Mouse (Mus musculus) midbrain, postnatal 0 days (tissue): ENCODE results near the gene Uba1. TPM values are rescaled to one million over a fixed set of nuclear protein-coding genes. Genes with fewer than 3 reads are reported as not detected.

ENCODE experiments used
- ATAC-seq: fragments of 200-750 bp; cut with Nextera tagmentation; 2 replicates; pipeline ENCODE4 v1.8.0; 2017; ENCODE audit warnings: moderate number of reproducible peaks, mild to moderate bottlenecking, moderate TSS enrichment, moderate library complexity; ENCODE audit not compliant: low FRiP score
- DNase-seq: peaks from one replicate; pipeline ENCODE4 v3.0.0-alpha.2; 2015; ENCODE audit warnings: low spot score
- H3K27ac ChIP-seq: fragments of 300-500 bp; sonication (generic); 2 replicates; pipeline ENCODE4 v1.5.1; 2014; ENCODE audit warnings: low read depth, mild to moderate bottlenecking, low read length, mixed read lengths
- H3K27me3 ChIP-seq: fragments of 300-500 bp; sonication (generic); 2 replicates; pipeline ENCODE4 v1.6.1; 2014; ENCODE audit warnings: low read length, control low read depth, mixed read lengths; ENCODE audit not compliant: insufficient read depth
- H3K36me3 ChIP-seq: fragments of 300-500 bp; sonication (generic); 2 replicates; pipeline ENCODE4 v1.6.1; 2014; ENCODE audit warnings: low read length, control low read depth, mixed read lengths; ENCODE audit not compliant: insufficient read depth
- H3K4me1 ChIP-seq: fragments of 300-500 bp; sonication (generic); 2 replicates; pipeline ENCODE4 v1.6.1; 2014; ENCODE audit warnings: mild to moderate bottlenecking, control low read depth, antibody characterized with exemption, low read length, mixed read lengths; ENCODE audit not compliant: insufficient read depth
- H3K4me2 ChIP-seq: fragments of 300-500 bp; sonication (generic); 2 replicates; pipeline ENCODE4 v1.6.1; 2014; ENCODE audit warnings: low read depth, mild to moderate bottlenecking, low read length, mixed read lengths; ENCODE audit not compliant: poor library complexity, severe bottlenecking
- H3K4me3 ChIP-seq: fragments of 300-500 bp; sonication (generic); 2 replicates; pipeline ENCODE4 v1.5.1; 2014; ENCODE audit warnings: low read depth, mild to moderate bottlenecking, low read length, moderate library complexity
- H3K9ac ChIP-seq: fragments of 300-500 bp; sonication (generic); replicated peaks from 2 replicates; pipeline ENCODE4 v1.6.1; 2014; ENCODE audit warnings: mild to moderate bottlenecking, low read length, moderate library complexity, mixed read lengths; ENCODE audit not compliant: poor library complexity, severe bottlenecking
- H3K9me3 ChIP-seq: fragments of 300-500 bp; sonication (generic); 2 replicates; pipeline ENCODE4 v1.6.1; 2016; ENCODE audit warnings: low read length, control low read depth
- CTCF ChIP-seq: IDR thresholded peaks from 2 replicates; pipeline ENCODE4 v1.5.1; 2016; ENCODE audit warnings: antibody characterized with exemption, mild to moderate bottlenecking
- WGBS: fragments of 180-500 bp; shearing (Covaris S2); extraction: QIAGEN DNeasy Blood & Tissue Kit; methylation state at CpG from one replicate; pipeline ENCODE4 v1.1.7; 2014; 5-methylcytosine and 5-hydroxymethylcytosine counted together
- polyA plus RNA-seq: library from polyadenylated mRNA; unstranded; fragments of >200 nt; fragmentation: Nextera tagmentation; extraction: Ambion mirVana; gene quantifications from 2 replicates; pipeline ENCODE4 v1.2.1, GENCODE M21; 2015
- total RNA-seq: library from RNA; depleted of rRNA; stranded (reverse); fragments of >200 nt; gene quantifications from 2 replicates; pipeline ENCODE4 v1.2.3, GENCODE M21; 2014

Uba1 gene
- total and polyA plus RNA-seq, 2 experiments from 2014 or later = 263 to 646 TPM

GRCm38 (mm10) chrX:20687519-20688067 lies 29.5 kb downstream of the Uba1 start, which contains the start of gene Cdk16:
Gene Cdk16, plus strand, starts transcription at chrX:20687954.
- ATAC-seq (peak; percentile 92), DNase-seq (peak; percentile 94)
- WGBS = 21% methylated on average over 16 of the region's 16 CpGs
- Histone ChIP-seq H3K9me3 (no peaks in the 10 kb centered on the region), H3K36me3 (peaks cover 2% of the 10 kb centered on the region; the same call in 1 of the 2 replicates), H3K27ac (peak within 1 kb of the TSS; percentile 94), H3K4me3 (peak within 1 kb of the TSS; percentile 61), H3K9ac (peak within 1 kb of the TSS; percentile 78), H3K4me1 (0 out of 2 replicates have a peak, but pooled peaks cover 3% of the 10 kb centered on the region), H3K27me3 (no peaks in the 10 kb centered on the region), H3K4me2 (peak within 1 kb of the TSS; percentile 58)
- no peak for TF ChIP-seq CTCF

DNA sequence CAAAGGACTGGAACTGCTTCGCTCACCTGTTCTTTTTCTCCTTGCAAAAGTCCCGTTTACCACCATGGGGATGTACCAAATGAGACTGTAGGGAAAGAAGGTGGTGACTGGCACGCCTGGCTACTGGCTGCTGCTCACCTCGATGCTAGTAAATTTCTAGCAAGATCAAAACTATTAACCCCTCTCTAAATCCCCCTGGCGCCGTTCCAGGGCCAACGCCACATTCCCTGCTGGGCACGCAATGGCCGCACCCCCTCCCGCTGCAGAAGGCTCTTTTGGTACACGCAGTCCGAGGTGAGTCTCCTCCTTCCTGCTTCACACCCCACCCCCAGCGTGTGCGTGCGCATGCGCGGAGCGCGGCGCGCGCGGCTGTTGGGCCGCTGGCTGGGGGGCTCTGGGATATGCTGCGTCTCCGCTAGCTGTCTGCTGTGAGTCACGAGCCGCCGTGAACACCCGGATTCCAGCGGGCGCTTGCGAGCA lies 30.0 kb downstream of the Uba1 start:
- 25% methylated on average over 30 of the region's 33 CpGs for WGBS

DNA sequence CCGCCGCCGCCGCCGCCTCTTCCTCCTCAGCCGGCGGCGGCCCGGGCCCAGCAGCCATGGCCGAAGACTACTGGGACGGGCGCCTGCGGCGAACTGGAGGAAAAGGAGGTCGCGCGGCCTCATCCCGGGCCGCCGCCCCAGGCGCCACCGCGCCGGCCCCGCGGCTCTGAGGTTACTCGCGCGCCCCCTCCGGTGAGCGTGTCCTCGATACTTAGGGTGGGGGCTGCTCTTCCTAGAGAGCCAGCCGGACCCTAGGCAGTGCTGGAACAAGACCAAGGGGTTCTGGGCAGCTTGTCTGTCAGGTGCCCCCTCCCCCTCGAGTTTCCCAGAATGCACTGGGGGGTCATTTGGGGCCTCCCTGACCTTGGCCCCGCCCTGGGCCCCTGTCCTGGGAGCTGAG lies 30.5 kb downstream of the Uba1 start:
- 27% methylated on average over 5 of the region's 35 CpGs for WGBS

More for the DNA sequence above, 30.0 kb downstream of the Uba1 start:
- DNase-seq (peak; percentile 81), ATAC-seq (peak; percentile 93)
- Histone ChIP-seq H3K27ac (peak overlapping the region; percentile 94), H3K27me3 (no peaks in the 10 kb centered on the region), H3K4me1 (0 out of 2 replicates have a peak, but pooled peaks cover 3% of the 10 kb centered on the region), H3K9ac (peak overlapping the region; percentile 78), H3K4me2 (peak overlapping the region; percentile 58), H3K36me3 (peaks cover 2% of the 10 kb centered on the region; the same call in 1 of the 2 replicates), H3K4me3 (peak overlapping the region; percentile 61), H3K9me3 (no peaks in the 10 kb centered on the region)
- no peak for TF ChIP-seq CTCF

GRCm38 (mm10) chrX:20691566-20691965 lies 33.4 kb downstream of the Uba1 start:
- WGBS = 72% methylated on average over 3 of the region's 3 CpGs
- TF ChIP-seq CTCF = no peak
- Histone ChIP-seq H3K9me3 (no peaks in the 10 kb centered on the region), H3K4me3 (no peak overlapping the region), H3K4me2 (no peak overlapping the region), H3K9ac (no peak overlapping the region), H3K27ac (no peak overlapping the region), H3K4me1 (0 out of 2 replicates have a peak, but pooled peaks cover 3% of the 10 kb centered on the region), H3K27me3 (no peaks in the 10 kb centered on the region), H3K36me3 (peaks cover 13% of the 10 kb centered on the region)
- DNase-seq = no peak
- no peak for ATAC-seq

More for the DNA sequence above, 30.5 kb downstream of the Uba1 start:
- peak overlapping the region; percentile 94 for H3K27ac ChIP-seq
- DNase-seq (peak; percentile 75), ATAC-seq (peak; percentile 59)
- peak; percentile 30 for TF ChIP-seq CTCF
- 0 out of 2 replicates have a peak, but pooled peaks cover 3% of the 10 kb centered on the region for H3K4me1 ChIP-seq
- no peaks in the 10 kb centered on the region for H3K27me3 ChIP-seq
- peaks cover 5% of the 10 kb centered on the region; the same call in 1 of the 2 replicates for H3K36me3 ChIP-seq
- H3K4me3 ChIP-seq = peak overlapping the region; percentile 61
- H3K9me3 ChIP-seq = no peaks in the 10 kb centered on the region
- H3K9ac ChIP-seq = peak overlapping the region; percentile 78
- peak overlapping the region; percentile 58 for H3K4me2 ChIP-seq

DNA sequence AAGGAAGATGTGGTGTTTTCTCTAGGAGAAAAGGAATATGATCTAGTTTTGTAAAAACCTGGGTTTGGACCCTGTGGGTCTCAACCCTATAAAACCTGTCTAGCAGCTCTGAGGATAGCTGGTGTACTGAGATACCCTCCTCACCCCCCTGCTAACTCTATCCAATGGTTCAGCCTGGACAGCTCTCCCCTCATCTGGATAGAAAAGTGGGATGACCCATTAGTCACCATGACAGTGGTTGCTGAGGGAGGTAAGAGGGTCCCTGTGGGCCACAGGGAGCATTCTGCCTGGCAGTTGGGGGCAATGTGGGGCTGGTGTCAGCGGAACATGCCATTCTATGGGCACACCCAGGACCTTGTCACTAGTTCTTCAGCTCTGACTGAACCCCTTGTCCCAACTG lies 34.5 kb downstream of the Uba1 start:
- Histone ChIP-seq H3K4me1 (0 out of 2 replicates have a peak, but pooled peaks cover 3% of the 10 kb centered on the region), H3K4me2 (no peak overlapping the region), H3K9me3 (no peaks in the 10 kb centered on the region), H3K4me3 (no peak overlapping the region), H3K36me3 (peaks cover 13% of the 10 kb centered on the region), H3K9ac (no peak overlapping the region), H3K27ac (no peak overlapping the region), H3K27me3 (no peaks in the 10 kb centered on the region)
- DNase-seq (no peak), ATAC-seq (no peak)
- 88% methylated on average over 1 of the region's 1 CpGs for WGBS
- no peak for TF ChIP-seq CTCF

GRCm38 (mm10) chrX:20695842-20696241 lies 37.7 kb downstream of the Uba1 start:
- H3K4me2 ChIP-seq = no peak overlapping the region
- DNase-seq (no peak), ATAC-seq (no peak)
- H3K27me3 ChIP-seq = no peaks in the 10 kb centered on the region
- H3K4me3 ChIP-seq = no peak overlapping the region
- no peak overlapping the region for H3K9ac ChIP-seq
- no peaks in the 10 kb centered on the region for H3K9me3 ChIP-seq
- WGBS = 72% methylated on average over 4 of the region's 4 CpGs
- H3K36me3 ChIP-seq = peaks cover 18% of the 10 kb centered on the region
- H3K27ac ChIP-seq = no peak overlapping the region
- H3K4me1 ChIP-seq = no peaks in the 10 kb centered on the region
- TF ChIP-seq CTCF = no peak
